Mouse (Mus musculus): ENCODE results near the gene Mrps34.
"Not testable (repeated sequence)": the region's sequence is repeated elsewhere in the genome, so short reads cannot be mapped to it uniquely, and the experiment has no call there.

Gene Mrps34

DNA sequence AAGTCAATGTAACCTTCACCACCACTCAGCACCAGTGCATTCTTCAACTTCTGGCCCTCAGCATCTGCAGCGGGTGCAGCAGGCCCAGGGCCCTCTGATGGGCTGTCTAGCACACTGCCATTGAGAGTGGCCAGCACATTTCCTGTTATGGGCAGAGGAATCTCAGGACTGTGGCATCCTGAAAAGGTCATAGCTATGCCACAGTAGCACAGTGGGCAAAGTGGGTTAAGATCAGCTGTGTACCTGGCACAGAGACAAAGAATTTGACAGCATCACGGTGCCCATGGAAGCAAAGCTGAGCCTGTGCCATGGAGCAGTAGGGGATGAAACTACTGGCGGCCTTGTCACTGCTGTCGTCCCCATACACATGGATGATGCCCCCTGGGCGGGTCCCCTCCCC is 4.2 kb downstream of the Mrps34 start:
- DNase-seq (ENCODE audit: low read depth), result no peak

- no peak for DNase-seq (ENCODE audit: low read depth)
Observed at GRCm38 (mm10) chr17:24900014-24900413, 5.1 kb downstream of the Mrps34 start.

GRCm38 (mm10) chr17:24902124-24902523 is 7.2 kb downstream of the Mrps34 start:
- no peak for DNase-seq (ENCODE audit: low read depth)

DNA sequence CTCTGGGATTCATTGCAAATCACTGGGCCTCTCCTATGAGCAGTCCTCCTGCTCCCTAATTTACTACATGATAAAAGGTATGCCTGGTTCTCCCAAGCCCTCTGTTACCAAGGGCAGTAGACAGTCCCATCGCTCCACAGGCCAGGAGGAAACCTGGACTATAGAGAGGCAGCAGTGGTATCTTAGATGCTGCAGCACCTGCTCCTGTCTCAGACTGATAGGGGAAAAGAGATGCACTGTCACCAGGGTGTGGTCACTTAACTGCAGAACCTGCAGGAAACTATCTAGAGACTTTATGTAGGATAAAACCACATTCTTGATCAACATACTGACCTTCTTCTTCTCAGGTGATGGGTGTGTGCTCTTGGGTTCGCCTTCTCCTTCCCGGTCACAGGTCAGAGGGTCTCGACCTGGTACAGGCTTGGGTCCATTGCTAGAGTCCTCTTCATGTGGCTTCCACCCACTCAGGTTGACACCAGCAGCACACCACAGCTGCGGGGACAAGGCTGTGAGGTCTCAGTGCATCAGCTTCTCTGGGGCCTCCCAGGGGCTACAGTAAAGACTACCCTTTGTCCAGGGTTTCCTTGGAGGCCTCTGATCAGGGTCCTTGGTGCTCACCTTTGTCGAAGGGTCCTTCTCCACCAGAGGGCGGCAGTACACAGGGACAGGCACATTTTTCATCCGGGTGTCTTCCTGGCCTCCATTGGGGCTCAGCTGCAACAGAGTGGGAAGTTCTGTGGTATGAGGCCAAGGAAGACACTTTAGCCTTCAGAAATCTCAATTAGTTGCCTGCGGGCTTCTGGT is 8.0 kb downstream of the Mrps34 start:
- no peak for DNase-seq (ENCODE audit: low read depth)

GRCm38 (mm10) chr17:24903767-24904166 is 8.9 kb downstream of the Mrps34 start:
- DNase-seq (ENCODE audit: low read depth), result no peak

DNA sequence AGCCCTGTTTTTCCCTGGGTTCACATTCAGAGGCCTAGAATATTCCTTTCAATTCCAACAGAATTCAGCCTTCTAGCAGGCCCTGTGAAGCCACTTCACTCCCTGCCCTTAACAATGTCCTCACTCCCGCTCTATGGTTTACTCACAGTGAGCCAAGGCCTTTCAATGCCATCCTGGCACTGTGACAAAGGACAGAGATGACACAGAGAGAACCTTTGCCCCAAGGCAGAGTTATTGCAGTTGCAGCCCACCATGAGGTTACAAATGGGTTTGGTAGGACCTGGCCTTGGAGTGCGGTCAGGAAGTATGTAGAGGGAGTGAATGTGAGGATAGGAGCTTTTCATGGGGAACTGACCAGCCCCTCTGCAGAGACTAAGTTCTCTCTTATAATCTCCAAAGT is 12.7 kb downstream of the Mrps34 start:
- DNase-seq (ENCODE audit: low read depth), result no peak

GRCm38 (mm10) chr17:24913984-24914383 is 19.1 kb downstream of the Mrps34 start:
- DNase-seq (ENCODE audit: low read depth), result no peak

DNA sequence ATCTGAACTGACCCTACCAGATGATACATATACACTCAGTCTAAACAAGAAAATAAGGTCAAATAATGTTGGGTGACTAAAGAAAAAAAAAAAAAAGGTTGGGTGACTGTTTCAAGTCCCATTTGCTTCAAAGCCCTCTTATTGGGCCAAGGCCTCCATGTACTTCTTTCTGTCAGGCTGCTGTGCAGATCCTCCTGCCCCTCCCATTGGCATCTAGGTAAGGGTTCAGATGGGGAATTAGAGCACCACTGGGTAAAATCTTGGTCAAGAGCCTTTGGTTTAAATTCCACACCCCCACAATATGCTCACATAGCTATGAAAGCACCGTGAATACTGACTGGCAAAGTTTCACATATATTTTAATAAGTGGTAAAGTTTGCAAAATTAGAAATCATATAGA is 28.3 kb downstream of the Mrps34 start:
- DNase-seq (ENCODE audit: low read depth), result no peak

DNA sequence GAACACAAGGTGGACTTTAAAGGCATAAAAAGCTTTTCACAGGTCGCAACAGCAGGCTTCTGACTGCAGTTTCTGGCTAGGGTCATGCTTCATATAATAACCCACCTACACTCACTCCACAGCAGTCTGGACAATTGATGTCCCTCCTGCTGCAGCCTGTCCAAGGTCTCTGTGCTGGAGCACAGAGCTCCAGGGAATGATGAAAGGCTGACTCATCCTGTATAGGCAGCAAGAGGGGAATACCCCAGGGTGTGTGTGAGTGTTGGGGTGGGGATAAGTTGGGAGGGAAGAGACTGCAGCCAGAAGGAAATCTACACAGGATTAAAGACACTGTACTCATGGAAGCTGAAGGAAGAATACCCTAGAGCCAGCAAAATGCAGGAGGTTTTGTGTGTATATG is 34.6 kb downstream of the Mrps34 start:
- no peak for DNase-seq (ENCODE audit: low read depth)

DNA sequence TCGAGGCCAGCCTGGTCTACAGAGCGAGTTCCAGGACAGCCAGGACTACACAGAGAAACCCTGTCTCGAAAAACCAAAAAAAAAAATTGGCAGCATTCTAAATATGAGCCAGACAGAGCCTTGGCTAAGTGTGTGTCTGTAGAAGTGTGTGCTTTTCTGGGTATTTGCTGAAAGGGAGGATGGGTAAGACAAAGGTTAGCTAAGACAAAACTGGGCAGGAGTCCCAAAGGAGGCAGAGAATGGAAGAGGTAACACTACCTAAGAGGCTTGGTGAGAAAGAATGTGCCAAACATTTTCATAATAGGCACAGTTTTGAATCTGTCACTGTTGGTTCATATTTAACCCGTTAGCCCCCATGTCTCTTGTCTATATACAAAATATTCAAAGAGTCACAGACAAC is 37.5 kb downstream of the Mrps34 start:
- DNase-seq (ENCODE audit: low read depth), result no peak

- no peak for DNase-seq (ENCODE audit: low read depth)
Observed at GRCm38 (mm10) chr17:24933163-24933562, 38.2 kb downstream of the Mrps34 start.

DNA sequence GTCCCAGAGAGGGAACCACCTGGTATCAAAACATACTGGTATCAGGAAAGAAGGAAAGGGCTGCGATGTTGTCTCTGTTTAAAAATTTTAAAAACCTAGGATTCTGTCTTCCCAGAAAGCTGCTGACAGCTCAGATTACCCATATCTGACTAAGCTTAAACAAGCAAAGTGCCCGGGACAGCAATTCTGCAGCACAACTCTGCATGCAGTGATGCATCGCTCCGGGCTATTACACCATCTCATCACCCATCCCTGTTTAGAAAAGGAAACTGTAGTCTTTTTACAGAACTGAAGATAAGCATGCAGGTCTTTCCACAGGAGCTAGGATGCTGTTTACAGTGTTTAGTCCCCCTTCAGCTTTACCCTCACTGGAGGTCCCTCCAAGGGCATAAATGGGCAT is 40.0 kb downstream of the Mrps34 start:
- DNase-seq (ENCODE audit: low read depth), result no peak

DNA sequence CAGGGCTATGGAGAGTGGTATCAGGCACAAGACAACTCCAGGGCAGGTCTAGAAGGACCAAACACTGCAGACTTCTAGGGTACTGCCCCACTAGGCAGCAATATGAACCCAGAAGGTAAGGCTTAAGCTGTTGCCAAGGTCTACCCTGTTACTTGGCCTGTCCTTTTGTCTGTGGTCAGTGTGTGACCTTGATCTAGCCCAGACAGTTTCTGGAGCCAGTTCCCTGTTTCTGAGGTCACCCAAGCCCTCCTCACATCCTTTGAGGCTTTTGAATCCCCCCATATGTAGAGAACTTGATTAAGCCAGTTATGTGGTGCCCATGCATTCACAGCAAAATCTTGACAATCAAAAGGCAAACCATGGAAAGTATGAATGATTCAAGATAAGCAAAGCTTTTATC is 40.8 kb downstream of the Mrps34 start:
- no peak for DNase-seq (ENCODE audit: low read depth)

DNA sequence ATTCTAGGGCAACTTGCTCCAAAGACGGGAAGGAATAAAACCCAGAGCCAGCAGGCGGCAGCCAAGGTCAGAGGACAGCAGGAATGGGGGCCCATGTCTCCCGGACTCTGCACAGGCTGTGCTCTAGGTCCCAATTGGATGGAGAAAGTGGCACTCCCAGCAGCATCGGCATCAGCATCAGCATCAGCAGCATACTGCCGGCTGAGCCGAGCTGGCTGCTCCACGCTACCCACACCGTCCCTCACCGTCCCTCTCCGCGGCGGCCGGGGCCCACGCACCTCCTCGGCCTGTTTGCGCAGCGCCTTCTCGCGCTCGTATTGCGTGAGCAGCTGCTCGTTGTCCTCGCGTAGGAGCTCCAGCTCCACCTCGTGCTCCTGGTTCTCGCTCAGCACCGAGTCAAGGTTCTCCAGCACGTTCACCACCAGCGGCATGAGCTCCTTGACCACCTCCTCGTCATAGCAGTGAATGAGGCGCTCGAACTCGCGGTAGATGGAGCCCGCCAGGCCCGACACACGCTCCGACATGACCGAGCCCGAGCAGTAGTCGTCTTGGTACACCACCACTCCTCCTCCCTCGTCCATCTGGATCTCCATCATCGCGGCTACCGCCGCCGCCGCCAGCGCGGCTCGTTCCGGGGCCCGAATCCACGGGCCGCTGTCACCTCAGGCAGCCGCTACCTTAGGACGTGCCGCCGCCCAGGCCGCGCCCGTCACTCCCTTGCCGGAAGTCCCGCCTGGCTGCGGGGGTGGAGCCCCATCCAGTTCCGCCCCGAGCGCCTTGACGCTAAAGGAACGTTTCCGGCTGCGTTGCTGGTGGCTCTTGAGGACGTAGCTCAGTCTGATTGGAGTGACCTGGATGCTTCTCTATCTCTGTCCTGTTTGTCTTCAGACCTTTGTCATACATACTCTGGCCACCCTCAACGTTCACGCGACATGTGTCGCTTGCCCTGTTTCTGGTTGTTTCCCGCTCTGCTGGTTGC is 41.6 kb downstream of the Mrps34 start, which contains the start of gene Mapk8ip3:
Mapk8ip3 (minus strand) TSS at position 719 of the 979 bp plus-strand sequence.
- DNase-seq (ENCODE audit: low read depth), result peak; percentile 75

DNA sequence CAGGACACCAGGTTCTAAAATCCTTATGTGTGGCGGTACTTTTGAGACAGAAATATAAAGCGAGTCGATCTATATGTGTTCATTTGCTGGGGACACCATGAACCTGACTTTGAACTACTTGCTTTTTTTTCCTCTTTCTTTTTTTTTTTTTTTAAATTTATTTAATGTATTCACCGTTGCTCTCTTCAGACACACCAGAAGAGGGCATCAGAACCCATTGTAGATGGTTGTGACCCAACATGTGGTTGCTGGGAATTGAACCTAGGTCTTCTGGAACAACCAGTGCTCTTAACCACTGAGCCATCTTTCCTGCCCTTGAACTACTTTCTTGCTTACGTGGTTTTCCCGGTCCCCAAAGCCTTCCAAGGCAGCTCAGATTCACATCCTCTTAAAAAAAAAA is 42.4 kb downstream of the Mrps34 start:
- no peak for DNase-seq (ENCODE audit: low read depth)

- not testable (repeated sequence) for DNase-seq (ENCODE audit: low read depth)
Observed at GRCm38 (mm10) chr17:24942453-24942852, 47.5 kb downstream of the Mrps34 start.

DNA sequence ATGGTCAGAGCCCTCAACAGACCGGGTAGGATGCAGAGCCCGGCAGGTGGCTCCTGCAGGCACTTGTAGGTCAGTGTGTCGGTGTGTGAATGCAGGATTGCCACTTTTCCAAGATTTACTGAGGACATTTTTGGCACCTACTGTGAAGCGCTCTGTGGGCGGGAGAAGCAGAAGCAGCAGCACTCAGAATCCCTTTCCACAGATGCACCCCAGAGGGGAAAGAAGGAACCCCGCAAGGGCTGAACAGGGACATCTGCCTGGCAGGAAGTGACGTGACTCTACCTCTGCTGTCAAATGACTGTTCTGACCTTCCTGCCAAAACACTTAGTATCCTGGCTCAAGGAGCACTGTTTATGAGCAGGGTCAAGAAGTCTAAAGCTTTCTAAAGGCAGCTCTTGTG is 48.1 kb downstream of the Mrps34 start:
- DNase-seq (ENCODE audit: low read depth), result no peak

DNA sequence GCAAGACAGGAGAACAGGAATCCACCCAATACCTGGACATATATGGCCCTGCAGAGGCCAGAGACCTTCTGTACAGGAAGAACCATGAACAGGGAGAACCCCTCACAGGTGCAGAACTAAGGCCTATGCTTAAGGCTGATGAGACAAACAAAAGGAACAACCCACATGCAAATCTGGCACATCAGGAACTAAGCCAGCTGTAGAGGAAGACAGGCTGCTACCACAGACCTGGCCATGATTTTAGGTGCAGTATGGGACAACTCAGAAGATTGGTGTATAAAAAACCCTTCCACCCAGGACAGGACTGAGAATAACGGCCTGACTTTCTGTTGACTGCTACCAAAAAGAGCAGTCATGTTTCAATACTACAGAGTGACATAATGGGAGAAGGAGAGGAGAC is 48.7 kb downstream of the Mrps34 start:
- not testable (repeated sequence) for DNase-seq (ENCODE audit: low read depth)
